Mouse (Mus musculus) heart, postnatal 25 days (tissue): ENCODE measurements around the gene Piezo1. TPM values are rescaled to one million over a fixed set of nuclear protein-coding genes. Genes with fewer than 3 reads are reported as not detected.
A peak's percentile ranks its signal among the peaks of the same experiment; 100 is the strongest.

Experiments used
- DNase-seq: peaks from one replicate; pipeline ENCODE4 v3.0.0; 2022; ENCODE audit warnings: low spot score
- intact Hi-C: fragments of 180-260 bp; cut with DNase I; formaldehyde crosslinking; loops from one replicate; pipeline ENCODE4 v1.15.1; 2025
- microRNA-seq: library from miRNA; unstranded; fragments of <30 nt; microRNA quantifications from one replicate; pipeline ENCODE4 v1.2.0, GENCODE M21; 2022
- total RNA-seq, 2 experiments: library from RNA; stranded (reverse); gene quantifications; 2 replicates each; pipeline ENCODE4 v1.2.3; 2021

Piezo1 gene
- total RNA-seq, 2 experiments from 2014 or later: 17.2 to 19.1 TPM

DNA sequence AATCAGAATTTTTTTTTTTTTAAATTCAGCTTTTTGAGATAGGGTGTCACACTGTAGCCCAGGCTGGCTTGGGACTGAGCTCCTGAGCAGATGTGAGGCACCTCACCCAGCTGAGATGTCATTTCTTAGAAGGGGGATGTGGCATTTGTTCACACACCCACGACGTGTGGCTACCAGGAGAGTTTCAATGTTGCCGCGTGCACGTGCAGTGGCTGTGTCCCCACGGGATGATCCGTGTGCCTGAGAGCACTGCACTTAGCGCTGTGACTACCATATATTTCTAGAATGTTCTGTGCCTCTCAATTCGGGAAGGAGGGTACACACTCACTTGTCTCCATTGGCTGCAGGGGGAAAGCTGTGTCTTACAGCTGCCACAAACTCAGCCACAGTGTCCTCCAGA is 115.0 kb downstream of the Piezo1 start:
- DNase-seq: no peak
- intact Hi-C loops: no loop called here

DNA sequence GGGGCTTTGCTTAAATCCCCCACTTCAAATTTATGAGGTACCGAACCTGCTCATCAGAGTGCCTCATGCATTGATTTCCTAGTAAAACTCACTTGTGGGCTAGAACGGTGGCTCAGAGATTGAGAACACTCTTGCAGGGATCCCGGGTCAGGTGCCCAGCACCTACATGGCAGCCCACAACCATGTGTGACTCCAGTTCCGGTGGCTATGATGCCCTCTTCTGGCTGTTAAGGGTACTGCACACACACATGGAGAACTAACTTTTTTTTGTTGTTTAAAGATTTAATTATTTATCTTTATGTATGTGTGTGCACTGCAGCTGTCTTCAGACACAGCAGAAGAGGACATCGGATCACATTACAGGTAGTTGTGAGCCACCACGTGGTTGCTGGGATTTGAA is 115.8 kb downstream of the Piezo1 start:
- intact Hi-C loops: no loop called here
- no peak for DNase-seq

GRCm38 (mm10) chr8:122433269-122433905 is 117.7 kb downstream of the Piezo1 start:
- intact Hi-C loops: loop anchor here (5.0 kb wide), 1 partner anchor 56 kb away; the partner anchor contains the start of gene Zc3h18
- DNase-seq: no peak

DNA sequence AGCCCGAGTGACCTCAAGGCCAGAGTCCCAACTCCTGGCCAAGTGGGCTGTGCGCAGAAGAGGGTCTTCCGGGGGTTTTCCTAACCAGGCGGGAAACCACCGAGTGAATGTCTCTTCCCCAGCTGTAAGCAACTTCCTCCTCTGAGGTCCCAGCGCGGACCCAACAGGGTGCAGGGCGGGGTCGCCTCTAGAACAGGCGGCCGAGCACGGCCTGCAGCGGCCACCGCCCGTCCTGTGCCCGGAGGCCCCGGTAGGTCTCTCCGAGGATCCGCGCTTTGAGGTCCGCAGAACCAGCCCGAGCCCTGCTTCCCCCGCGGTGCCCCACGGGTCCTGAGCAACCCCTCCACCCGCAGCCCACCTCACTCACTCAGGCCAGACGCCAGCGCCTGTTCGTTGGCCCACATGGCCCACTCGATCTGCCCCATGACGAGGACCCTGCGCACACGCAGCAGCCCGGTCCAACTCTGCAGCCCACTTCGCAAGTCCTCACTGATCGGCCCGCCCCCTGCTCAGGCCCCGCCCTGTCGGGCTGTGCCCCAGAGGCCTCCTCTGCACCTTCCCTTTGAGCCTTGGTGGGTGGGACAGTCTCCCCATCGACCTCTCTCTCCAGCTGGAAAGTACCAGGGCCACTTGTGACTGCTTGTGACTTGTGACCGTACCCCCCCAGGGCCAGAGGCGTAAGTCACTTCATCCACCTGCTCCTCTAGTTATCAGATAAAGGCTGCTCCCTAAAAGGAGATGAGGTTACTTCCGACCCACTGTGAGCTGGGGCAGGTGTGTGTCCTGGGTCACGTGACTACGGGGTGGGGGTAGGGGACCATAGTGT is 118.5 kb downstream of the Piezo1 start, which contains the start of gene Cyba:
Gene Cyba (minus strand): TSS at position 488 of the 826 bp plus-strand sequence.
- intact Hi-C loops: loop anchor here (5.0 kb wide), 1 partner anchor 55 kb away; the partner anchor contains the start of gene Zc3h18
- DNase-seq: peak; percentile 70

Small RNA genes within 50 kb of the gene (microRNA-seq; reads per million reads assigned to microRNA genes)
- not detected for gene Gm24366

Other genes with a start within 250 kb of the Piezo1 start
- not detected for gene Trhr2, start 190.6 kb downstream of the Piezo1 start, total RNA-seq
- gene Zc3h18, start 174.7 kb downstream of the Piezo1 start, total RNA-seq: 10 to 100 TPM; 20.1 to 21.8 TPM
- not detected for gene Il17c, start 129.3 kb downstream of the Piezo1 start, total RNA-seq
- 10 to 100 TPM; 39.4 to 45.3 TPM for gene Cyba, start 118.4 kb downstream of the Piezo1 start, total RNA-seq
- gene Mvd, start 107.9 kb downstream of the Piezo1 start, total RNA-seq: 1 to 10 TPM; 5.3 to 5.7 TPM
- 1 to 10 TPM; 2.5 to 2.7 TPM for gene Snai3, start 90.6 kb downstream of the Piezo1 start, total RNA-seq
- gene Rnf166, start 75.3 kb downstream of the Piezo1 start, total RNA-seq: 10 to 100 TPM; 35.8 to 38.2 TPM
- gene Ctu2, start 75.2 kb downstream of the Piezo1 start, total RNA-seq: 10 to 100 TPM in 1 of 2 experiments, 1 to 10 TPM in 1; 7.3 to 11.4 TPM
- 1 to 10 TPM; 2.7 to 3.2 TPM for gene Cdt1, start 16.7 kb upstream of the Piezo1 start, total RNA-seq
- gene Aprt, start 25.6 kb upstream of the Piezo1 start, total RNA-seq: 10 to 100 TPM; 30.6 to 39.3 TPM
- gene Galns, start 60.1 kb upstream of the Piezo1 start, total RNA-seq: 1 to 10 TPM; 2.9 to 3.4 TPM
- 10 to 100 TPM; 58.4 to 62.8 TPM for gene Trappc2l, start 60.3 kb upstream of the Piezo1 start, total RNA-seq
- not detected for gene Pabpn1l, start 71.4 kb upstream of the Piezo1 start, total RNA-seq
- gene Cbfa2t3, start 147.8 kb upstream of the Piezo1 start, total RNA-seq: 10 to 100 TPM; 18.5 to 25.3 TPM
- gene Acsf3, start 224.2 kb upstream of the Piezo1 start, total RNA-seq: 10 to 100 TPM; 29.4 to 31.7 TPM